Mouse (Mus musculus) adrenal gland (tissue): ENCODE data around the gene Gad1.
"Not testable (repeated sequence)": the region's sequence is repeated elsewhere in the genome, so short reads cannot be mapped to it uniquely, and the experiment has no call there.

Experiments
- intact Hi-C: fragments of 180-260 bp; cut with DNase I; formaldehyde crosslinking; loops from one replicate; pipeline ENCODE4 v1.15.1; 2025
- long read RNA-seq, 2 experiments: library from polyadenylated mRNA; unstranded; transcript quantifications; one replicate each; pipeline ENCODE4 v2.0.0; 2020; ENCODE audit warnings: borderline replicate concordance in 1 of 2; ENCODE audit not compliant: insufficient replicate concordance in 1 of 2

Gad1 gene
- long read RNA-seq, experiment 1 = 0 reads
- long read RNA-seq, experiment 2, partial matches to known transcripts = 2 of 5 reads
- long read RNA-seq, experiment 2, other reads (novel, unspliced or antisense) = 0 of 5 reads

DNA sequence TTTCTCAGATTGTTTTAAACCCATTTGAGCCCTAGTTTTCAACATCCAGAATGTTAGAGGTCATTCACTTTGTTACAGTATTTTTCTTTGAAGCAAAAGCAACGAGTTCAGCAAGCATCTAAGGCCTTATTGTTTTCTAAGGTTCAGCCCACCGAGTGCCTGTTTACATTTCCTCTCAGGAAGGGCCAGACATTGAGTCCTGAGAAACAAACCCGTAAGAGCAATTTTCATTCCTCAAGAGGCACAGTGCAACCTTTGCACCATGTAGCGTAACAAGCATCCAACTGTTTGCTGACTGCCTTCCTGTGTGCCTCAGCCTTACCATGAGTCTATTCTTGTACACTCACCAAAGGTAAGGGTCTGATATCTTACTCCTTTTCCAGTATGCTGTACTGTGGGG lies at the start of gene Gad1:
Gene Gad1, plus strand, starts transcription at position 301 of the 400 bp plus-strand sequence.
- intact Hi-C loops = loop anchor here (10.0 kb wide), 1 partner anchor 298 kb away; no protein-coding TSS in a partner anchor

DNA sequence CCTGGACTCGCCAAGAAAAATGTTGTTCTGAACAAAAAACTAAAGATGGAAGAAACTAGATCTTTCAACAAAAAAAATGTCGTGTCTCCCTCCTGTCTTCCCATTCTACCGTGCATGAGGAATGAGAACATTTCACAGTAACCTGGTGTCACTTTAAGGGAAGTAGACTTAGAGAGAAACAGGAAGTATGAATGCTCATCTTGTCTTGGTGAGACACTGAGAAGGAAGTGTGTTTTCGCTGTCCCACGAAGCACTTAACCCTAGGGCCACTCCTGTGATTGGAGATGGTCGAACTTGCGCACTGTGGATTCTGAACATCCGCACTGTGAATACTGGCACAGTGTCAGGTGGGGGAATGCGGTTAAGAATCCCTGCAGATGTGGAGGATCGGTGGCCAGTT lies 49.4 kb upstream of the Gad1 start:
- intact Hi-C loops = no loop called here

DNA sequence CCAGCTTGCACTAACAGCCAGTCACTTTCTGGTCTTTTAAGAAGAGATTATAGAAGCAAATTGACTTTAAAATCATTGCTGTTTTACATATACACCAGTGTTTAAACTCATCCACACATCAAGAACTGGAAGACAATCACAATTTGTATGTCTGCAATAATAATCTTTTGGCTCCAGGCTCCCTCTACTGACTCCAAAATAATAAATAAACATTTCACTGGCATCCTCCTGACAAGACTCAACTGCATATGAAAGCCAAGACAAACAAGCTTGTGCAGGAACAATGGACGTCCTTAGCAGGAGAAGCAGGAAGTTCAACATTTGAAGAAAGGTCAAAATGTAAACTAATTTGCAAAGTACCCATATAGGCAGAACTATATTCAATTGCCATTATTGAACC lies 47.6 kb upstream of the Gad1 start:
- intact Hi-C loops = no loop called here

DNA sequence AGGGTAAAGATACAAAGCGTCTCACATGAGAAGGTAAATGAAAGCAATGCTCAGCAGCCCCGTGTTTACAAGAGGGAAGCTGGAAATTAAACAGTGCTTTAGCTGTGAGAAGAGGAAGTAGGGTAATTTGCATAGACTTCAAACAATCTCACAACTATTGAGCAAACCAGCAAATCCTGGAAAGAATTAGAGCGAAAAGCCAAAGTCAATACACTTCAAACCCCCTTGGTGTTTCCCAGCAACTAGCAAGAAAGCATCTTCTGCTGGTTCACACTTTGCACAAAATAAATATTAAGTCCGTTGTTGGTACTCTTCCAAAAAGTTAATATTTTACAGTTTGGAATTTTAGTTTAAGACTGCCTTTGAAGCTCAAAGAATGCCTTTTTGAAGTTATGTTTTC lies 47.0 kb upstream of the Gad1 start:
- intact Hi-C loops = no loop called here

DNA sequence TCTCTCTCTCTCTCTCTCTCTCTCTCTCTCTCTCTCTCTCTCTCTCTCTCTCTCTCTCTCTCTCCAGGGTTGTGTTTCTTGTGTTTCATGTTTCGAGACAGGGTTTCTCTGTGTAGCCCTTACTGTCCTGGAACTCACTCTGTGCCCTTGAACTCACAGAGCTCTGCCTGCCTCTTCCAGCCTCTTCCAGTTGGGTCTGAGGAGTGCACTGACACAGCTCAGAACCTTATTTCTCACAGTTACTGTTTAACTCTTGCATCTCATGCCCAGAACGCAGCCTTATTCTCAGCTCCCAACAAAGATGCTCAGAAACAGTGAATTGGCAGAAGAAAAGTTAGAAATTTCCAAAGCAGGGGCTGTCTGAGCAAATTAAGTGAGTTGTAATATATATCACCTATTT lies 46.5 kb upstream of the Gad1 start:
- intact Hi-C loops = no loop called here

DNA sequence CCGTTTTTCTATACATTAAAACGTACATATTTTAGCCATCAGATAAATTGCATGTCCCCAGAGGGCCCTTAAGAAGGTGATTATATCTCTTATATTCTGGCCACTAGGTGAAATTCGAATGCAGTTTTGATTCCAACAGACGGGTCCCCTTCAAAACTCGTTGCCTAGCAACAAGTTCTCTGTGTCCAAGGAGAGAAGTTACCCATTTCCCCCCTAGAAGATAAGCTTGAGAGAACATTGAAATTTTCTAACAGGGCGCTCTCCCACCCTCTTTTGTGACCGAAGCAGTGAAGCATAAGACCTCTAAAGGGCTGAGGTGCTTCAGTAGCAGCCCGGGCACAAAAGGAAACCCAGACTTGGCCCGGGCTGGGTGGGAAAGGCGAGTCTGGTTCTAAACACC lies 44.4 kb upstream of the Gad1 start, which contains the start of gene Erich2:
Gene Erich2, plus strand, starts transcription at position 324 of the 400 bp plus-strand sequence.
- intact Hi-C loops = no loop called here

DNA sequence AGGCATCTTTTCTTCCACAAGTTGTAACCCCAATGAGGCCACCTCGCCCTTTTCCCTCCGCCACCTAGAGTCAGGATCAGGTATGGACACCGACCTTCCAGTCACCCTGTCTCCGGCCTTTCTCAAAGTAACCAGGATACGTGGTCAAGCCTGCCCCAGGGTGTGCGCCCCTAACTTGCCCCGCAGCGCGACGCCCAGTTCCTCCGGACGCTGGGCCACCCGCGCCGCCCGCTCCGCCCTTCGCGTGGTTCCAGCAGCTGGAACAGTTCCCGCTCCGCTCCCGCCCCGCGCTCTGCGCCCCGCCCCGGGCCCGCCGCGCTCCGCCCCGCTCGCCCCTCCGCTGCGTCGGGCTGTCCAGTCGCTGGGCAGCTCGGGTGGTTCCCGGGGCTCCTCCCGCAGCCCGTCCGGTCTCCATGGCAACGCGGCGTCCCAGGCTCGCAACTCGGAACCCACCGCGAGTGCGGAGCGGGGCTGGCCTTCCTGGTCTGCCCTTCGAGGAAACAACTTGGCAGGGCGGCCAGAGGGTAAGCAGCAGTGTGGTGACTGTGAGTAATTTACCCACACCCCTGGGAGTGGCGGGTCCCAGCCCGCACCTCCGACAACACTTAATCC lies 43.7 kb upstream of the Gad1 start:
- intact Hi-C loops = no loop called here

DNA sequence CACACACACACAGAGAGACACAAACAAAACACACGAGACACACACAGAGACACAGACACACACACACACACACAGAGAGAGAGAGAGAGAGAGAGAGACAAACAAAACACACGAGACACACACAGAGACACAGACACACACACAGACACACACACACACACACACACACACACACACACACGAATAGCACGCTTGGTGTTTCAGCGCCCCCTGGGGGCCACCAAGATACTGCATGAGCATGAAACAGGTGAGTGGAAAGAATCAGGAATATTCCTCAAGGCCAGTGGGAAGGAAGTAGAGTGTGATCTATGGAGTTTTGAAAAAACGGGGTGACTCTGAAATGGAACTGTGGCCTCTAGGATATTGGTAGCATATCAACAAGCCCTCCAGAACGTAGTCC lies 14.6 kb upstream of the Gad1 start:
- intact Hi-C loops = not testable (repeated sequence)

DNA sequence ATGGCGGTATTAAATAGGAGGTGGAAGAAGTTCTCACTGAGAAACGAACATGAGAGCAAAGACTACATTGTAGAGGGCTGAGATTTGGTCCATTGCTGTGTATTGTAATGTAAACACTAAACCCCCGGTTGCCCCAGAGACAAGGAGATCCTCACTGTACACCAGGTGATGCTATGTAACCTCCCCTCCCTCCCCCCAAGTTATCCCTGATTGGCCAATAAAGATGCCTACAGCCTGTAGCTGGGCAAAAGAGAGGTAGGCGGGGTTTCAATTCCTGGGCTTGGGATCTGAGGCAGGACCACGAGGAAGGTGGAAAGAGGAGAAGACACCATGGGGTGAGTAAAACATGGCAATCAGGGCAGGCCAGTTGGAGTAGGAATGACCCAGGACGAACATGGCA lies 2.2 kb upstream of the Gad1 start:
- intact Hi-C loops = loop anchor here (10.0 kb wide), 1 partner anchor 296 kb away; no protein-coding TSS in a partner anchor

DNA sequence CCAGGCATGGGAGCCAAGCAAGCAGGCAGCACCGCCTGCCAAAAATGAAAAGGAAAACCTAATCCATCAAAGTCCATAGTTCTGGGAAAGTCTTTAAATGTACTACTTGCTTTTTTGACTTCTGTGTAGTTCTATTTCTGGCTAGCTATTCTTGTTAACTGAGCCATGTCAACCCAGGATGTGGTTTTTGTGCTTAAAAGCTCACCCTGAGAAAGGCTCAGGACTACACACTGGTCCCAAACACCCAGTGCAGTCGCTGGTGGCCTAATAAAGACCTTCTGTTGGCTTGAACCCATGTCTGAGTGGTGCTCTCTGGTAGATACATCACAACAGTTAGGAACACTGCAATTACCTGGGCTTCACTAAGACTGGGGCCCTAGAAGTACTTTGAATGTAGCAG lies 1.4 kb upstream of the Gad1 start:
- intact Hi-C loops = loop anchor here (10.0 kb wide), 1 partner anchor 297 kb away; no protein-coding TSS in a partner anchor

DNA sequence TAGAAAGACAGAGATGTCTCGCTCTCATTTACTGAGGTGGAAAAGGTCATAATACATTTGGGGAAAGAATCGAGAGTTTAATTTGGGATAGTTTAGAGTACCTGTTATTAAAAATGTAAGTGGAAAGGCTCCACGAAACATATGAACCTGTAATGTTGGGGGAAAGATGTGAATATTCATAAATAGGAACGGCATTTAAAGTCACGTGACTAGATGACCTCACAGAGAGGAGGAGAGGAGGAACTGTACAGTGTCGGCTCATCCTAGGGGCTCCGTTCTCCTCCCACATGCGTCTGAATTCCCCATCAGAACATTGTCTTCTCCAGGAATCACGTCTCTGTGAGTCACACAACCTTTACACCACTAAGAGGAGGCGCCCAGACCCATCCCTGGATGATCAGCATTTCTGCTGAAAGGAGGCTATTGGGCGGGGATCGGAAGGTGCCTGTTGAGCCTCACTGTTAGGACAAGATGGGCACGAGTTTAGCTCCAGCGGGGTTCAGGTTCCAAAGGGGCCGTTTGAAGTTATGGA lies 739 bp upstream of the Gad1 start:
- intact Hi-C loops = loop anchor here (10.0 kb wide), 1 partner anchor 297 kb away; no protein-coding TSS in a partner anchor

DNA sequence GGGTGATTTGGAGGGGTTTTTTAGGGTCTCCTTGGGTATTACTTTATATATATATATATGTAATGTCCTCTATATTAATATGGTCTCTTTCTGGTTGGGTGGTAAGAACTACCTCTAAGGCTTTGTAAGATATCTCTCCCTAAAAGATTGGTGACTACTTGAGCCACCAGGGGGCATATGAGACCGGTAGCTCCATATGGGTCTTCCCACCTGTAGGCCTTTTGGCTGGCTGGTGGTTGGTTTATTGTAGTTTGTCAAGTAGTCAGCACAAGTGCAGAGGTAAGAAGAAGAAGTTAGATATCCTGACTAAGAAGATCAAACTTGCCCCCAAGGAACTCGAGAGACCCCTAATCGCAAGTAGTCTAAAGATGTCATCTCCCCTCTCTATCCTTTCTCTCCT lies 954 bp downstream of the Gad1 start:
- intact Hi-C loops = loop anchor here (10.0 kb wide), 1 partner anchor 299 kb away; no protein-coding TSS in a partner anchor

DNA sequence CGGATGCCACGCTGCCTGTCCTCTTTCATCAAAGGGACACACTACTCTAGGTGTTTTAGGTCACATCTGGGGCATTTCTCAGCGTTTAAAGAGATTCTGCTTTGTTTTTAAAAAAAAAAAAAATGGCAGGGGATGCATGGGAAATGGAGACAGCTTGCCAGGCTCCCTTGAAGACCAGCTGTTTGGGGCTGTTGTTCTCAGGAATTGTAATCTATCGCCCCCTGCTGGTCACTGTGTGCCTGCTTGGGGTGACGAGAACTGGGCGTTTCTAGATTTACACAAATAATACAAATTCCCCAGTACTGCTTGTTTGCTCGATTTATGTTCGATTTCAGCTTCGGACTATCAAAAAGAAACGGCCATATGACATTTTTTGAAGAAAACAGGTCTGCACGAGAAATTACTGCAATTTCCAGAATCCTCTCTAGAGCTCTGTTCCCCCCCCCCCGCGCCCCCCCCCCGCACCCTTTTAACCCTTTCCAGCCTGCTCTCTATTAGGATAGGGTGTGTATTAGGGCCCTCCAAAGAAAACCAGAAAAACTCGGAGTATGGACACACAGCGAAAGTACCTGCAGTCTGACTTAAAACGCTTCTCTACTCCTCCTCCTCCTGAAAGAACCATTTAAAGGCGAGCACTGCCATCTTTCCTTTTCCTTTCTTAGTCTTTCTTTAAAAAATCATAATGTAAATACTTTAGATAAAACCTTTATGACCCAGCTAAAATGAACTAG lies 5.4 kb downstream of the Gad1 start:
- intact Hi-C loops = loop anchor here (2.0 to 10.0 kb wide), 3 partner anchors 303 to 429 kb away; no protein-coding TSS in a partner anchor

DNA sequence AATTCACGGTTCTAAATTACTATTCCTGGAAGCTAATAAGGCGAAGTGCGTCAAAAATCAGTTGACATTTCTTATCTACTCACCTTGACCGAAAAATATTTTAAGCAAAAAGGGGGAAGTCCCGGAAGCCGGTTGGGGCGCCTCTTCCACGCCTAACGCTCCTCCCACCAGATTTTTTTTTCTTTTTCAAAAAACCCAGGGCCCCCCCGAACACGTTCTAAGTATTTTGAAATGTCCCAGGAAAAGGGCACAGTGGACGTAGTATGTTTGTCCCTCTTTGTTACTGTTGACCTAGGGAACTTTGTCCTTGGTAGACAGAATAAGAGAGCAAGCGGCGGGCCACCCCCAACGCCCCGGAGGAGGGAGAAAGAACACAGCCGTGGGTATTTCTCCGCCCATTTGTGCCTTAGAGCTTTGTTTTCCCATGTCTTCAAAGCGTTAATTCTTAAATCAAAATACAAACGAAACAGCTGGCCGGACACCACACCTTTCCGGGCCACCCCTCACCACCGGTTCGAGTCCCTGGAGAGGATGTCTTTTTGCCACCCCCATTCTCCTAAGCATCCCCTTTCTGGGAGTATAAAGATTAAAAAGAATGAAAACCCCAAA lies 6.1 kb downstream of the Gad1 start:
- intact Hi-C loops = loop anchor here (2.0 to 10.0 kb wide), 3 partner anchors 304 to 430 kb away; no protein-coding TSS in a partner anchor

DNA sequence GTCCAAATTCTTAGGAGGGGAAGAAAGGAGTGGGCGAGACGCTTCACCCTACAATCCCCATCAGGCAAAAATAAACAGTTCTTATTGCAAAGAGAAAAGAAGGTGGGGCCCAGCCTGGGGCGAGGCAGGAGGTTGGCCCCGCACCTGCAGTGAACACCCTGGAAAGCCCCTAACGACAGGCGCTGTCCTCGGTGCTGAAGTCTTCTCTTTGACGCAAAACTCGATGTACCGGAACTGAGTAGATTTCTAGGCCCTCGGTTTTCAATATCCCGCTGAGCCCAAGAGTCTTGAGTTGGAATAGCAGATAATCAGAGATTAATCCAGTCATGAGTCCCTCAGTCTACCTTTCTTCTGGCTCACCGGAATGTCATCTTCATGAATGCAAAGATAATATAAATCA lies 6.6 kb downstream of the Gad1 start:
- intact Hi-C loops = loop anchor here (2.0 to 10.0 kb wide), 3 partner anchors 305 to 431 kb away; no protein-coding TSS in a partner anchor

DNA sequence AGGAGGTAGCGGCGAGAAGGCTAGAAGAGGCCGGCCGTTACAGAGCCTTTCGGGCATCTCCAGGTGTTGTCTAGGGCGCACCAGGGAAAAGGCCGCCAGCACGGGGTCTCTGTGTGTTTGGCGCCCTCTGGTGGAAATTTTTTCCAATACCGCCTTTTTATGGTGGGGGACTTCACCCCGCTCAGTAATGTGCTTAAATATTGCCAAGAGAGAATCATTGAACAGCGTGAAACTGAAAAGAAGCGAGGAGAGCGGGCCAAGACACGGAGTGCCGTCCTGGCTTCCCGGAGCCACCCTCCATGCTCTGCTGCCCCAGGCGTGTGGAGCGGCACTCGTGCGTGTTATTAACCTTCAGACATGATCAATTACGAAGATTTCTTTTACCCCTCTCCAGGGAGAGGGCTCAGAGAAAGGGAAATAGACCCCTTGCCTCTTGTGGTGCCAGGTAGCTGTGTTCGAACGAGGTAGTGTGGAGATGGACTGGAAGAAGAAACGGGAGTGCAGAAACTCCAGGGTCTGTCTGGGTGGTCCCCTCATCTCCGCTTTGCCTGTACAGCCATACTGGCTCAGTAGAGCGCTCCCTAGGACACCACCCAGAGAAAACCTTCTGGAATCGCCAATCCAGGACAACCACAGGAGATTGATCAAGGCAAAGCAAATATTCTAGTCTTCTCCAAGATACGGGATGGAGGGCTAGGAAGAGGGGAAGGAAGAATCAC lies 8.4 kb downstream of the Gad1 start:
- intact Hi-C loops = loop anchor here (10.0 kb wide), 1 partner anchor 526 kb away; the partner anchor contains the start of gene Myo3b

DNA sequence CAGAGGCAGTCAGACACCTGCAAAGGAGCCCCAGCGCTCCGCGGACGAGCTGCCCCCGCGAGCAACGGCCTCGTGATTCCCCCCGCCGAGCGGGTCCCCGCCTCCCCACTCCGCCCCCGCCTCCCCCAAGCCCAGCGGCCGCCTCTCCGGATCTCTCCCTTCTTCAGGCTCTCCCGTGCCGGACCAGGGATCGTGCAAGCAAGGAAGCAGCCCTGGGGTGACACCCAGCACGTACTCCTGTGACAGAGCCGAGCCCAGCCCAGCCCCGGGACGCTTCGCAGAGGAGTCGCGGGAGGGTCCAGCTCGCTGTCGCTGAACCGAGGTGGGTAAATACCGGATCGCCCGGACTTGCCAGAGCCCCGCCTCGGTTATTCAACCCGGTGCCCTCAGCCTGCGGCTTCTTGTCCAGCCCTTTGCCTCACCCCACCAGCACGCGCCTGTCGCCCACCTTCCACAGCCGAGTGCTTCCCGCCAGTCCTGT lies 9.2 kb downstream of the Gad1 start:
- intact Hi-C loops = loop anchor here (10.0 kb wide), 1 partner anchor 527 kb away; the partner anchor contains the start of gene Myo3b

DNA sequence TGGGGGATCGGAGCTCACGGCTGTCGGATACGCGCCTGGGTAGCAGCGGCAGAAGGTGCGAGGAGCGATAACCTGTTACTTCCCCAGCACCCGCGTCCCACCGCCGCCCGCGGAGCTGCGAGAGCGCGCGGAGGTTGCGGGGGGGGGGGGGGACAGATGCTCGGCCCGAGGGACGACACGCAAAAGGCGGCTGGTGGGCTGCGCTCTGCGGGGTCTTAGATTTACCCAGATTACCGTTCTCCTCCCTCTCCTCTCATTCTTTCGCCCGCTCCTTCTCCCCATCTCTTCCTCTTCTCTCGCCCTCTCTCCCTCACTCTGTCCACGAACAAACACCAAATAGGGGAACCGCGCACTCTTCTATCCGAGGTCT lies 9.7 kb downstream of the Gad1 start:
- intact Hi-C loops = loop anchor here (10.0 kb wide), 1 partner anchor 528 kb away; the partner anchor contains the start of gene Myo3b

DNA sequence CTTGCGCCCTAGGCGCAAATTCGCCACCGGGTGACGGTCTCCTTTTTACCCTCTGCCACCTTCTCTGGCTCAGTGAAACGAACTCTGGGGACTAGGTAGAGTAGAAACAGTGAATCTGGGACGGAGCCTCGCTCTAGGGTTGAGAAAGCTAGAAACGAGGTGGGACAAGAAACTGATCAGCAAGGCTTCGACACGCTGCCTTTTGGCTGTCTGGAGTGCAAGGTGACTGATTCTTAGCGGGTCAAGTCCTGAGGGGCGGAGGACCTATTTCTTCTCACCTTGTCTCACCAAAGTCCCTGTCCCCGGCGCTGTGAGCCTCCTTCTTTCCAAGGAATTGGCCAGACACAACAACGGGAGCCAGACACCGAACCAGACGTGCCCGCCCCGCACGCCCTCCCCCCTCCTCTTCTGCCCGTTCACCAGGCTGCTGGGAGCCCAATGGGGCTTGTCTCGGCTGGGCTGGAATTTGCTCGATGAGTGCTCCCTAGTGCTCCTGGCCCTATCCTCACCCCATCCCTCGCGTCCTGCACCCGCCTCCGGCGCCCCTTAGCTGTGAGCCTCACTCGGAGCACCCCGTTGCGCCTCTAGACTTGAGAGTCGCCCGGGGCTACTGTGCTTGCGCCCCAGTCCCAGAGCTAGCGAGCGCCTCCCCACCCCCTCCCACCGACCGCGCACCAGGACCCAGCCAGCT lies 10.3 kb downstream of the Gad1 start:
- intact Hi-C loops = loop anchor here (10.0 kb wide), 1 partner anchor 528 kb away; the partner anchor contains the start of gene Myo3b
